Mouse (Mus musculus): ENCODE measurements around the gene Mapk14. TPM values are rescaled to one million over a fixed set of nuclear protein-coding genes. Genes with fewer than 3 reads are reported as not detected.
A peak's percentile ranks its signal among the peaks of the same experiment; 100 is the strongest.

Mapk14 gene
- polyA plus RNA-seq, 1 experiment from 2014 or later, result 52.4 TPM

DNA sequence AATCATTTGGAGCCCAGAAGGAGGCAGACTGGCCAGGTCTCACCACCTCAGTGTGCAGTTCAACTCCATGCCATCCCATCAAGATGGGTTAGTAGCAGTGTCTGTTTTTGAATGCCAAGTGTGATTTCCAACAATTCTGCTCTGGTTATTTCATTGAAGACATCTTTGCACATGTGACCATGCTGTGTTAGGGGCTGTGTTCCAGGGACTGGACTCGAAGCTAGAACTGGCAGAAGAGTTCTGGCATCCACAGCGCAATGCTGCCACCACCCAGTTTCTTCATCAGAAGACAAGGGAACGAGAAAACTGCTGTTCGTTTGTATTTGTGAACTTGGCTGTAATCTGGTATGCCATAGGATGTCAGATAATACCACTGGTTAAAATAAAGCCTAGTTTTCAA lies 56.9 kb downstream of the Mapk14 start:
- Histone ChIP-seq H3K9ac (no peak overlapping the region), H3K27ac (no peak overlapping the region), H3K4me1 (no peaks in the 10 kb centered on the region), H3K4me2 (replicated peaks) (no peak overlapping the region), H3K27me3 (no peaks in the 10 kb centered on the region), H3K36me3 (peaks cover 56% of the 10 kb centered on the region), H3K4me3 (no peak overlapping the region), H3K9me3 (no peaks in the 10 kb centered on the region)
- WGBS, result 88% methylated on average over 4 of the region's 4 CpGs
- ATAC-seq (ENCODE audit: insufficient number of reproducible peaks, insufficient read depth, low FRiP score, low TSS enrichment), result no peak

DNA sequence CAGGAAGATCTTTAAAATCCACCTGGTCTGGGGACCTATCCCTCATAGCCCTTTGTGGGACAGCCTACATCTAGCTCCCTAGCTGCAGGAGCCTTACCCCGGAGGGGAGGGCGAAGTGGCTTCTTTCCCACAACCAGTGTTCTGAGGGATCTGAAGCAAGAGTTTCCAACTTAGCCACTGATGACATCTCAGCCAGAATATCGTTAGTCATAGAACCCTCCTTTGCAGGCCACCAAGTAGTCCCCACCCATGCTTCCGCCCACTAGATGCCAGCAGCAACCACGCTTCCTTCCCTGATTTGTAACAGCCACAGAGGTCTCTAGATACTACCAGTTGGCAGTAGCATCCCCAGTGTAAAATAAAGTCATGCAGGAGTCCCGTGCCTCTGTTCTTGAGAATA lies 59.5 kb downstream of the Mapk14 start:
- Histone ChIP-seq H3K27ac (no peak overlapping the region), H3K9ac (no peak overlapping the region), H3K9me3 (no peaks in the 10 kb centered on the region), H3K27me3 (no peaks in the 10 kb centered on the region), H3K36me3 (peaks cover 33% of the 10 kb centered on the region), H3K4me3 (no peak overlapping the region), H3K4me2 (replicated peaks) (no peak overlapping the region), H3K4me1 (no peaks in the 10 kb centered on the region)
- ATAC-seq (ENCODE audit: insufficient number of reproducible peaks, insufficient read depth, low FRiP score, low TSS enrichment), result no peak
- WGBS, result 86% methylated on average over 6 of the region's 6 CpGs

DNA sequence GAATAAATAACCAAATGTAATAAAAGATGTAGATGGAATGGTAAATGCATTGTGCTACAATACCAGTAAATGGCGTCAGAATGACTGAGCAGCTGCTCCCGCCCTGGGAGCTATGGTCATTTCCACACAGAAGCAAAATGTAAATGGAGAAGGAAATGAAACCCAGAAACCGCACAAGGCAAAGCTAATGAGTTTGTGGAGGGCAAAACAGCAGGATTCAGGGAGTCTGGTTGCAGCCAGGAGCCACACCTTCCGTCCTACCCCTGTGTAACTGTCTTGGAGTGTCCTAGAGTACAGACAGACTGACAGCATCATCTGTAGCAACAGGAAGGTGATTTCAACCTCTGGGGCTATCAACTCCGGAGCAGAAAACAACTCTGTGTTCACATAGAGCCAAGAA lies 65.3 kb downstream of the Mapk14 start:
- WGBS, result 59% methylated on average over 5 of the region's 5 CpGs

GRCm38 (mm10) chr17:28757470-28757869 lies 66.3 kb downstream of the Mapk14 start:
- 65% methylated on average over 2 of the region's 2 CpGs for WGBS

More for the DNA sequence above, 65.3 kb downstream of the Mapk14 start:
- H3K9me3 ChIP-seq, result no peaks in the 10 kb centered on the region
- no peak overlapping the region for H3K4me2 ChIP-seq (replicated peaks)
- H3K4me3 ChIP-seq, result no peak overlapping the region
- no peaks in the 10 kb centered on the region for H3K36me3 ChIP-seq
- ATAC-seq (ENCODE audit: insufficient number of reproducible peaks, insufficient read depth, low FRiP score, low TSS enrichment), result no peak
- H3K4me1 ChIP-seq, result no peaks in the 10 kb centered on the region
- no peak overlapping the region for H3K9ac ChIP-seq
- H3K27ac ChIP-seq, result no peak overlapping the region
- H3K27me3 ChIP-seq, result no peaks in the 10 kb centered on the region

GRCm38 (mm10) chr17:28760736-28761312 lies 69.7 kb downstream of the Mapk14 start:
- H3K9me3 ChIP-seq, result no peaks in the 10 kb centered on the region
- H3K4me1 ChIP-seq, result no peaks in the 10 kb centered on the region
- no peak overlapping the region for H3K27ac ChIP-seq
- H3K4me3 ChIP-seq, result no peak overlapping the region
- no peak overlapping the region for H3K9ac ChIP-seq
- no peak for ATAC-seq (ENCODE audit: insufficient number of reproducible peaks, insufficient read depth, low FRiP score, low TSS enrichment)
- H3K36me3 ChIP-seq, result no peaks in the 10 kb centered on the region
- 66% methylated on average over 8 of the region's 8 CpGs for WGBS
- no peaks in the 10 kb centered on the region for H3K27me3 ChIP-seq
- no peak overlapping the region for H3K4me2 ChIP-seq (replicated peaks)

More at GRCm38 (mm10) chr17:28757470-28757869, 66.3 kb downstream of the Mapk14 start:
- no peak for ATAC-seq (ENCODE audit: insufficient number of reproducible peaks, insufficient read depth, low FRiP score, low TSS enrichment)
- Histone ChIP-seq H3K27me3 (no peaks in the 10 kb centered on the region), H3K4me2 (replicated peaks) (no peak overlapping the region), H3K27ac (no peak overlapping the region), H3K4me1 (no peaks in the 10 kb centered on the region), H3K4me3 (no peak overlapping the region), H3K9me3 (no peaks in the 10 kb centered on the region), H3K9ac (no peak overlapping the region), H3K36me3 (no peaks in the 10 kb centered on the region)

- no peak for ATAC-seq (ENCODE audit: insufficient number of reproducible peaks, insufficient read depth, low FRiP score, low TSS enrichment)
- H3K27me3 ChIP-seq, result no peaks in the 10 kb centered on the region
- no peaks in the 10 kb centered on the region for H3K9me3 ChIP-seq
- H3K4me2 ChIP-seq (replicated peaks), result no peak overlapping the region
- no peaks in the 10 kb centered on the region for H3K4me1 ChIP-seq
- no peak overlapping the region for H3K4me3 ChIP-seq
- no peak overlapping the region for H3K27ac ChIP-seq
- no peak overlapping the region for H3K9ac ChIP-seq
- 23% methylated on average over 3 of the region's 3 CpGs for WGBS
- H3K36me3 ChIP-seq, result no peaks in the 10 kb centered on the region
Measured at GRCm38 (mm10) chr17:28761871-28762270, 70.7 kb downstream of the Mapk14 start.

DNA sequence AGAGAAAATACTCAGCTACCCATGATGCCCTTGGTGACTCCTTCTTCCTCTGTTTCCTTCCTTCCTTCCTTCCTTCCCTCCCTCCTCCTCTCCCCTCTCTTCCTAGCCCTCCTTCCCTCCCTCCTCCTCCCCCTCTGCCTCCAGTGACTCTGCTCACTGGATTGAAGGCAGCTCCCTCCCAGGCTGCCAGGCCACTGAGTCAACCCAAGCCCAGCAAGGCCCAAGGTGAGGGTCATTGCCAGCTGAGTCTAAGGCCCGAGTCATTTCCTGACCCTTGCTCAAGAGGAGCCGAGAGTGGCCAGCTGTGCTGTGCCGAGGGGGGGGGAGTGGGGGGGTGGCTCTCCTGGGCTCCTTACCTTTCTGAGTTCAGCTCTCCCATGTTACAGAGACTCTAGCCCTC lies 75.1 kb downstream of the Mapk14 start:
- H3K4me3 ChIP-seq, result no peak overlapping the region
- no peak for ATAC-seq (ENCODE audit: insufficient number of reproducible peaks, insufficient read depth, low FRiP score, low TSS enrichment)

DNA sequence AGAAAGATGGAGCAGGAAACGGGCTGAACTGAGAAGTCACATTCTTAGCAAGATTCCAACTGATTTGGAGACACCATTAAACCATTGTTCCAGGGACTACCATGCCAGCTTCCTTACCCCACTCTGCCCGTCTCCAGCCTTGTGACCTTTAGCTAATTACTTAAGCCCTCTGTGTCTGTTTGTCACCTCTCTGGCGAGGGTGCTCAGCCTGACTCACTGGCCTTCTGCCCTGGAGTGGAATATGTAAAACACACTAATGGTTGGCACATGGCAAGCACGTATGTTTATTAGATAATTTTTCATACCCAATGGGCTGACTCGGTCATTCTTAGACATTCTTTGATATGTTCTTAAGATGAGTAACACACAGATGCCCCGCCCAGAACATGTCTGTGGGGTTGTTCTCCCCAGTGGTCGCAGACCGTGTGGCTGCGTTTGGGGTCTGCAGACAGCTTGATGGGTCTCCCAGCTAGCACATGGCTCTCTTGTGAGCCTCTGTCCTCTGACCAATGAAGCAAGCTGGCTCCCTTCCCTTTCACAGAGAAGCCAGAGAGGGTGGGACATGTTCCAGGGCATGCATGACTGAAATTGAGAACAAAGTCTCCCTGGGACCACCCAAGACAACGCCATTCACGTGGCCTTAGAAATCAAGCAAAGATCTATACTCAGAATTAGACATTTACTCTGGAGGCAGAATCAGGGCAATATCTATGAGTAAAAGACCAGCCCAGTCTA lies 75.8 kb downstream of the Mapk14 start:
- H3K36me3 ChIP-seq, result no peaks in the 10 kb centered on the region
- 67% methylated on average over 11 of the region's 11 CpGs for WGBS
- H3K4me1 ChIP-seq, result peaks cover 16% of the 10 kb centered on the region
- H3K4me2 ChIP-seq (replicated peaks), result no peak overlapping the region
- H3K4me3 ChIP-seq, result no peak overlapping the region
- no peaks in the 10 kb centered on the region for H3K9me3 ChIP-seq
- H3K27ac ChIP-seq, result no peak overlapping the region
- peaks cover 35% of the 10 kb centered on the region for H3K27me3 ChIP-seq
- H3K9ac ChIP-seq, result no peak overlapping the region
- ATAC-seq (ENCODE audit: insufficient number of reproducible peaks, insufficient read depth, low FRiP score, low TSS enrichment), result no peak

More for the DNA sequence above, 75.1 kb downstream of the Mapk14 start:
- Histone ChIP-seq H3K4me2 (replicated peaks) (no peak overlapping the region), H3K27ac (no peak overlapping the region), H3K9ac (no peak overlapping the region), H3K27me3 (peaks cover 34% of the 10 kb centered on the region), H3K9me3 (no peaks in the 10 kb centered on the region), H3K36me3 (no peaks in the 10 kb centered on the region), H3K4me1 (peaks cover 16% of the 10 kb centered on the region)
- 49% methylated on average over 3 of the region's 3 CpGs for WGBS

DNA sequence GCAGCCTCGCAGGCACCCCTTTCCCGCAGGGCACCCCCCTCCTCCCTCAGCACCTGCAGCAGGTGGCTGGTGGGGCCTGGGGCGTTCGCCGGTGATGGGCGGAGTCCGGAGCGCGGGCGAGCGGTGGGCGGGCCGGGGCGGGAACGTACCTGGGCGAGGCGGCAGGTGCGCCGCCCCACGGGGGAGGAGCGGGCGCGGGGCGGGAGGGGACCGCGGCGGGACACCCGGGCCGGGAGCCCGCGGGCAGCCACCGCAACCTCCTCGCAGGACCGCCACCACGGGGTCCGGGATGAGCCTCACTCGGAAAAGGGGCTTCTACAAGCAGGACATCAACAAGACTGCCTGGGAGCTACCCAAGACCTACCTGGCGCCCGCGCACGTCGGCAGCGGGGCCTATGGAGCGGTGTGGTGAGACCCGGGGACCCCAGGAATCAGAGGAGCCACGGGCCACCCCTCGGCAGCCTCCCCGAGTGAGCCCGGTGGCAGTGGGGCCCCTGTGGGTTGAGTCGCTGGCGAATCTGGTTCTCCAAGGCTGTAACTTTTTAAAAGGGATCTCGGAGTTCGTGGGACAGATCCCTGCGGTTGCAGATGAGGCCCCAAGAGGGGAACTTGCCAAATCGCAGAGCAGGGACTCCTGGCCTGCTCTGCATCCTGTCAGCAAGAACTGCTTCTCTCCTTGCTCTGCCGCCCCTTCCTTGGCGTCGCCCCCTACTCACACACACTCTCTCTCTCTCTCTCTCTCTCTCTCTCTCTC lies 78.2 kb downstream of the Mapk14 start, which contains the start of gene Mapk13:
Gene Mapk13, plus strand, starts transcription at position 177 of the 754 bp plus-strand sequence.
- Histone ChIP-seq H3K9ac (peak within 1 kb of the TSS; percentile 46), H3K4me2 (replicated peaks) (peak within 1 kb of the TSS; percentile 90), H3K4me3 (peak within 1 kb of the TSS; percentile 53), H3K4me1 (peaks cover 16% of the 10 kb centered on the region), H3K27ac (no peak within 1 kb of the TSS), H3K9me3 (no peaks in the 10 kb centered on the region), H3K27me3 (peaks cover 35% of the 10 kb centered on the region), H3K36me3 (no peaks in the 10 kb centered on the region)
- no peak; the same call in 1 of the 2 replicates for ATAC-seq (ENCODE audit: insufficient number of reproducible peaks, insufficient read depth, low FRiP score, low TSS enrichment)
- 2% methylated on average over 39 of the region's 58 CpGs for WGBS

GRCm38 (mm10) chr17:28769875-28770421 lies 78.8 kb downstream of the Mapk14 start:
- Histone ChIP-seq H3K4me1 (peaks cover 16% of the 10 kb centered on the region), H3K4me2 (replicated peaks) (peak overlapping the region; percentile 90), H3K27ac (no peak overlapping the region), H3K4me3 (peak overlapping the region; percentile 53), H3K27me3 (peaks cover 35% of the 10 kb centered on the region), H3K36me3 (no peaks in the 10 kb centered on the region), H3K9me3 (no peaks in the 10 kb centered on the region), H3K9ac (peak overlapping the region; percentile 46)
- 5% methylated on average over 24 of the region's 24 CpGs for WGBS
- no peak for ATAC-seq (ENCODE audit: insufficient number of reproducible peaks, insufficient read depth, low FRiP score, low TSS enrichment)

DNA sequence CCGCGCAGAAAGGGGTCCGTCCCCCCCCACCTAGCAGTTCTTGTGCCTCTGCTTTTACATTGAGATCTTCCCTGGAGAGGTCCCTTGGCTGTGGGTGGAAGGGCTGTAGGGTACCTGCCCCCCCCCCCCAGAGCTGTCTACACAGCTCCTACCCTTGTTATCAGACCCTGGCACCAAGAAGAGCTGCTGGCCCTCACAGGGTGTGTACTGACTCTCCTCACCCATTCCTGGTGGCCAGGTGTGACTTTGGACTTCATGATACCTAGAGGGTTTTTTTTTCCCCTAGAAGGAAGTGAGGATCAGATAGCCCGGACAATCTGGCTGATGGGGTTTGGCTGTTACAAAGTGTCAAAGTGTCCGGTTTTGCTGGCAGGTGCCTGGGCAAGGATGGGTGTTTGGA lies 80.2 kb downstream of the Mapk14 start:
- Histone ChIP-seq H3K36me3 (no peaks in the 10 kb centered on the region), H3K27me3 (peaks cover 35% of the 10 kb centered on the region)
- WGBS, result 92% methylated on average over 5 of the region's 5 CpGs

More for the DNA sequence above, 80.2 kb downstream of the Mapk14 start:
- Histone ChIP-seq H3K27ac (no peak overlapping the region), H3K9me3 (no peaks in the 10 kb centered on the region), H3K4me1 (peaks cover 16% of the 10 kb centered on the region), H3K4me2 (replicated peaks) (no peak overlapping the region), H3K4me3 (no peak overlapping the region), H3K9ac (no peak overlapping the region)
- ATAC-seq (ENCODE audit: insufficient number of reproducible peaks, insufficient read depth, low FRiP score, low TSS enrichment), result no peak
